Mouse (Mus musculus) adrenal gland, adult (tissue): ENCODE results near the gene Vwc2.

Source experiments
- DNase-seq, 2 experiments: peaks; one replicate each; pipeline ENCODE4 v3.0.0; 2022 to 2023; ENCODE audit warnings: low spot score in 1 of 2; ENCODE audit not compliant: inconsistent age in 2 of 2

The Vwc2 gene

GRCm38 (mm10) chr11:11239346-11239745, 125.3 kb downstream of the Vwc2 start:
- peak in 1 of 2 experiments; percentile 31 for DNase-seq

GRCm38 (mm10) chr11:11242694-11243377, 128.8 kb downstream of the Vwc2 start:
- DNase-seq: no peak

GRCm38 (mm10) chr11:11257348-11257747, 143.3 kb downstream of the Vwc2 start:
- DNase-seq: no peak

- no peak for DNase-seq
Observed at GRCm38 (mm10) chr11:11280128-11280527, 166.1 kb downstream of the Vwc2 start.

GRCm38 (mm10) chr11:11283512-11283911, 169.5 kb downstream of the Vwc2 start:
- DNase-seq: no peak
